Mouse (Mus musculus): Measurements from ENCODE around the gene Rhbdd1.

Rhbdd1 gene

GRCm38 (mm10) chr1:82362165-82362564, 45.9 kb downstream of the Rhbdd1 start:
- DNase-seq (ENCODE audit: low read depth, low spot score) = no peak

- no peak for DNase-seq (ENCODE audit: low read depth, low spot score)
Observed at GRCm38 (mm10) chr1:82364047-82364446, 47.8 kb downstream of the Rhbdd1 start.

- DNase-seq (ENCODE audit: low read depth, low spot score) = no peak
Observed at GRCm38 (mm10) chr1:82364468-82364867, 48.2 kb downstream of the Rhbdd1 start.

DNA sequence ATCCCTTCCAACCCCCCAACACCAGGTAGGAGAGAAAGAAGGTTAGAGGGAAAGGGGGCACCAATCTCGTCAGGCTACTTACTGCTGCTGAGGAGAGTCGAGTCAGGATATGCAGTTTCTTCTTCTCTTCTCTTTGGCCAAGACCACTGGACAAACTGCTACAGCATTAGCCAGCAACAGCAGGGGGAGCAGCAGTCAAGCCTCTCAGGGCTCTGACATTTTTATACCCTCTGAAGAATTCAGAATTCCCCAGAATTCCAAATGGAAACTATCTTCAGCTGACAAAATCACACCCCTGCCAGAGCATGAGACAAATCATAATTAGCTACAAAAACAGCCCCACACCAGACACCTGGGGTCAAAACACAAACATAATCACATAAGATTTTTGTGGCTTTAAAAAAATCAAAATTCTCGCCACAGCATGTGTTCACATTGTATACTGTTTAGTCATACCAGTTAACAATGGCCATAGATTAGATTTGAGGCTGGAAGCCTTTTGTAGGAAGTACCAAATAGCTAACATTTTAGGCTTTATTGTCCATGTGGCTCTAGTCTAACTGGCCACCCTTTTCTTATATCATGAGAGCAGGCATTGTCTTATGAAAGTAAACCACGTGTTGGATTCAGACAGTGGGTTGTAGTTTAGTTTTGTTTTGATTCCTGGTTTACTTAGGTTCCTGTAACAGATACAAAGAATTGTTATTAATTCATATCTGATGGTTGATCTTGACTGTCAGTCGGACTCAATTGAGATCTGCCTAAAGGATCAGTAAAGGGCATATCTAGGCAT, 55.6 kb downstream of the Rhbdd1 start:
- DNase-seq (ENCODE audit: low read depth, low spot score) = no peak

- DNase-seq (ENCODE audit: low read depth, low spot score) = no peak
Observed at GRCm38 (mm10) chr1:82373924-82374323, 57.7 kb downstream of the Rhbdd1 start.

DNA sequence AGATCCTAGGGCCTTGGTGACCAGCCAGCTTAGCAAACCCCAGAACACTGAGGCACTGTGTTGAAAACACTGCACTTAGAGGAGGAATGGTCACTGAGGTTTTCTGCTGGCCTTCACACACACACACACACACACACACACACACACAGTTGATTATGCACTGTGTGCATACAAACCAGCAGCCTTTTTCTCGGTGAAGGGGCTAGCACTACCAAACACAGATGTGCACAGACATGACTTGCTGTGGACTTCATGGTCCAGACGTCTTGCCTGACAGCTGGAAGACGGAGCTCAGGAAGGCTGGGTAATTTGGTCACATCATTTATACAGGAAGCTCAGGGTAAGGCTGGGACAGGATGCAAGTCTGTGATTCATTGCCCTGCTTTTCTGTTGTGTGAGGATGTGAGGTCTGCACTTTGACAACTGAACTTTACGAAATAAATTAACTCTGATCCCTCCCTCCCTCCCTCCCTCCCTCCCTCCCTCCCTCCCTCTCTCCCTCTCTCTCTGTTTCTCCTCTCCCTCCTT, 58.6 kb downstream of the Rhbdd1 start:
- DNase-seq (ENCODE audit: low read depth, low spot score) = peak; percentile 66

DNA sequence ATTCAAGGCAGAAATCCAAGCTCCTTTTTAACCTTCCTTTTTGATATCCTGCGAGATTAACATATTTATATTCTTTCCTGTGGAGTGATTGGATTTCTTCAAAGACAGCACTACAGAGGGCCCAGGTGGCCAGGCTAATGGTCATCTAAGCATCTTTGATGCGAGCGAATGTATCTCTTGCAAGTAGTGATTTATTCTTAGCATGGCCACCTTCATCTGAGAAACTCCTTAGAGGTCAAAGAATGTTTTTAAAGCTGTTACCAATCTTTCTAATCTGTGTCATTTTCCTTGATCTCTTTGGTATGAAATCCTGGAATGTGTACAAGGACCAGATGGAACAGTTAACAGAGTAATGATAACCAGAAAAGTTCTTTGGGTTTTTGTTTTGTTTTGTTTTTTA, 59.2 kb downstream of the Rhbdd1 start:
- peak; percentile 58 for DNase-seq (ENCODE audit: low read depth, low spot score)

DNA sequence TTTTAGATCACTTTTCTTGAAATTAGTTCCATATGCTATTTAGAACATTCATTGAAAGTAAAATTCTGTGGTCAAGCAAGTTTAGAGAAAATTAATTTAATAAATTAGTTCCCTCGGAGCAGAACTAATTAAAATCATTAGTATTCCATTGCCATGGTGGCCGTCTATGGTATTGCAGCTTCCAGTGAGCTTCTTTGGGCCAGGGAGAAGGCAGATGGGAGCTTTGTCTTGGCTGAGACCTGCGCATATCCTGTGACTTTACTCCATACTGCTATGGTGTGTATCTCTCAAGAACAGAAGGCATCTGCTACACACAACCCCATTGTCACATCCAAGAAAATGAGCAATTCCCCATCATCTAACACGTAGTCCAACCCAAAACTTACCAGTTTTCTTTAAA, 65.7 kb downstream of the Rhbdd1 start:
- no peak for DNase-seq (ENCODE audit: low read depth, low spot score)

DNA sequence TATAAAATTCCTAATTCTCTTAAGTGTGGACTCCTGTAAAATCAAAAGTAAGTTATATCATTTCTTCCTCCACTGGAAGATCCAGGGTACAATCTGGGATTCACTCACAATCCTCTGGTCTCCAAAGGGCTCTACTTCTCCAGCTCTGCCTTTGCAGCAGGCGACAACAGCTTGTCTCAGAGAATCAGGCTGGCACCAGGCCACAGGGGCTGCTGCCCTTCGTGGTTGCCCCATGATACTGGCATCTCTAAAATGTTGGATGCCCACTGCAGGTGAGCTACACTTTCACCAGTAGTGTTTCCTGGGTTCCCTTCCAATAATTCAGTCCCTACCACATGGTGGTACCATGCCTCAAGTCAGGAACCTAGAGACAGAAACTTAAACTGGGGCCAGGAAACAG, 67.9 kb downstream of the Rhbdd1 start:
- no peak for DNase-seq (ENCODE audit: low read depth, low spot score)

DNA sequence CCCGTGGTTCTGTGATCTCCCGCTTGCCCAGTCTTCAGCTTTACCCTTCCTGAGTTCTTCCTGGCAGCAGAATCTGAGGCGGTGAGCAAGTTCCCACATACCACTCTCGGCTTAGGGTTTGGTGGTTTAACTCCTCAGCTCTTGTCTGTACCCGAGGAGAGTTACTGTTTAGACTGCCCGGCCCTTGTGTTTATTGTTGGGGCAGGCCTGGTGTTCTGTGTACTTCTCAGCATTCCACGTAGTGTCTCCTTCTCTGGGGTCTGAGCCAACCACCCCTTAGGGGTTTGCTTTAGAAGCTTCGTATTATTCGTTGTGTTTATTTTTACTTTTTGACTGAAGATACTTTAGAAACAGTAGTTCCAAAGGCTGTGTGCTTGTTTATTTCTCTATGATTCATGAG, 68.8 kb downstream of the Rhbdd1 start:
- DNase-seq (ENCODE audit: low read depth, low spot score) = no peak

- DNase-seq (ENCODE audit: low read depth, low spot score) = no peak
Observed at GRCm38 (mm10) chr1:82385827-82386230, 69.6 kb downstream of the Rhbdd1 start.

DNA sequence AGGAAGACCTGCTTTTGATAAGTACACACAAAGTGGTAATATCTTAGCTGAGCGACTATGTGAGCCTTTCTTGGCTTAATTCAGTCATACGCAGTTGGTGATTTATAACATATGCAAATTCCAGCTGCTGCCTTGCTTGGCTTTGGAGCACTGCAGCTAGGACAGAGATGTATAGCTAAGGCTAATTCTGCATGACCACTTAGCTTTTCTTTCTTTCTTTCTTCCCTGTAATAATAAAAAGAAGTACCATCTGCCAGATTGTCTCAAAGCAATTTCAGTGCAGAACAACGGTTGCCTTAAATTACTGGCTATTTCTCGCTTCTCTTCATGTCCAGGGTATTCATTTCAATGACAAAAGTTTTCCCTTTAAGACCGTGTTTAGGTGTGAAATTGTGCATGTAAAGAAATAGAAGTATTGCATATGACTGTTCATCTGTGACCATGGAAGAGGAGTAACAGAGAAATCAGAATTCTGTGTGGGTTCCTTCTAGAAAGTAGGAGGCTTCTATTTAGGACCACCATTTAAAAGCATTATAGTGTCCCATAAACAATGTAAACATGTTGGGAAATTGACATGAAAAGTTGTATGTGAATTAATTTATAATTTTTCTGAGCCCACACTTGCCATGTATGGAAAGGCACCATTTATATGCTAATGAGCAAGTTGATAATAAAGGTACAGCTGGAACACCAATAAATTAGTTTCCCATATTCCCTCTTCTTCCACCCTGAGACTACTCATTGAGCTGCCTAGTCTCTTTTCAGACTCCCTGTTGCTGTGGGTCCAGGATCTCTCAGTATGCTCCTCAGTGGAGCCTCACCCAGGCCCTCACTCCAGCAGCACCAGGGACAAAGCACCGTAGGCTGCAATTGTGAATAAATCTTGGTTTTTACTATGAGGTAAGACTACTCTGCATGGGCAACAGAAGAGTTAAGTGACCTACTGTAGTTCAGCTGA, 70.8 kb downstream of the Rhbdd1 start:
- peak; percentile 60 for DNase-seq (ENCODE audit: low read depth, low spot score)

- DNase-seq (ENCODE audit: low read depth, low spot score) = no peak
Observed at GRCm38 (mm10) chr1:82389371-82389770, 73.1 kb downstream of the Rhbdd1 start.

DNA sequence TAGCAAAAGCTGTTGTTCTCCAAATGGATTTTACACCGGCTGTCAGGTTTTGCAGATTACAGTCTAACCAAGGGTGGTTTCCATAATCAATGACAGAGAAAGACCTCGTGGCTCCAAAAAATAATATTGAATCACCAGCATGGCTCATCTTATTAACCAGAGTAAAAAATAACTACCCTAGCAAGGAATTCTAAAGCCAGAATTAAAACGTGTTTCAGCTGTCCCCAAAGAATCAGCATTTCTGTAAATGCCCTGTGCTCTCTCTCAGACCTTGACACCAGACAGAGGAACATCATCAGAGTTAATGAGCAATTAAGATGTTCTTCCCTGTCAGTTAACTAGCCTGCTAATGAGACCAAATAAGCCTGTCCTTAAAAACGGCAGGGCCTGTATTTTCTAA, 79.1 kb downstream of the Rhbdd1 start:
- no peak for DNase-seq (ENCODE audit: low read depth, low spot score)

- no peak for DNase-seq (ENCODE audit: low read depth, low spot score)
Observed at GRCm38 (mm10) chr1:82407786-82408185, 91.5 kb downstream of the Rhbdd1 start.

DNA sequence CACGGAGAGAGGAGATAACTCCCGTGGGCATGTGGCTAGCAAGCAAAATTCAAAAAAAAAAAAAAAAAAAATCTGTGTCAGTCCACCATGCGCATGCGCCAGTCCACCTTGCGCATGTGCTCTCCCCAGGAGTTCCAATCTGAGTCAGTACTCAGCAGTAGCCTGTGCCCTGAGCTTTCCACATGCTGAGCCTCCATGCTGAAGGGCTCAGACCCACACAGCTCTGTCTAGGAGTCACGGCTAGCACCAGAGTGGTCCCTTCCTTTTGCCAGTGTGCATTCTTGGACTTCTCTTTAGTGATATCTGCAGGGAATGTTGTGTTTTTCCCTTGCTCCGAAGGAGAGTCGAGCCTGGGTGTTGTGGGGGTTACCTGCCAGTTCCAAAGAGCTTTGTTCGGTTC, 93.0 kb downstream of the Rhbdd1 start:
- DNase-seq (ENCODE audit: low read depth, low spot score) = no peak

DNA sequence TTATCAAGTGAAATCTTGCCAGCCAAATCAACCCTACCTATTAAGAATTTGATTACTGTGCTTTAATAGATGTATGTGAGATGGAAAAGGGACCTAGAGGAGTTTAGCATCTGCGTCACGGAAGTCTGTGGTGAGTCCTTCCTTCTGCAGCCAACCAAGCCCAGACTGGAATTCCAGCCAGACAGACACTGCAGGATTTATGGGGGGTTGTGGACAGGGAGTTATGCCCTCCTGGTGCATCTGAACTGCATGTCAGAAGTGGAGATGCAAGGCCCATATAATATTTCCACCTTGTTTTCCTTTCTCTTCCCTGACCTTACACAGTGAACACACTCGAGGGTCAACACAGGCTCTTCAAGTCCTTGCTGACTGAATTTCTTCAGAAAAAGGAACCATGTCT, 94.3 kb downstream of the Rhbdd1 start:
- DNase-seq (ENCODE audit: low read depth, low spot score) = peak; percentile 62

DNA sequence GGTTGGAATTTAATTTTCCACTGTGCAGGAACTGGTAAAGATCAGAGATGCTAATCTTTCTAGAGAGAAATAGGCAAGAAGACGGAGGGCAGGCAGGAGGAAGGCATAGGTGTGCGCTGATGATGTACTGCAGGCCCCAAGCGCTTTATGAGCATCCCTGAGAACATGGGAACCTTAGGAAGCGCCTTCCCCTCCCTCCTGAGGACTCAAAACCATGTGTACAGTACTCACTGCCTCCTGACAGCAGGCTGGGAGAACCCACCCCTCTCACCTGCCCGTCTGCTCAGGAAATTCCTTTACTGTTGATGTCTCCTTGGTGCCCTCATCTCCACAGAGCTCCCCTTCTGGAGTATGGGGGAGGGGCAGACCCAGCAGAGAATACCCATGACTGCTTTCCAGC, 95.3 kb downstream of the Rhbdd1 start:
- no peak for DNase-seq (ENCODE audit: low read depth, low spot score)

DNA sequence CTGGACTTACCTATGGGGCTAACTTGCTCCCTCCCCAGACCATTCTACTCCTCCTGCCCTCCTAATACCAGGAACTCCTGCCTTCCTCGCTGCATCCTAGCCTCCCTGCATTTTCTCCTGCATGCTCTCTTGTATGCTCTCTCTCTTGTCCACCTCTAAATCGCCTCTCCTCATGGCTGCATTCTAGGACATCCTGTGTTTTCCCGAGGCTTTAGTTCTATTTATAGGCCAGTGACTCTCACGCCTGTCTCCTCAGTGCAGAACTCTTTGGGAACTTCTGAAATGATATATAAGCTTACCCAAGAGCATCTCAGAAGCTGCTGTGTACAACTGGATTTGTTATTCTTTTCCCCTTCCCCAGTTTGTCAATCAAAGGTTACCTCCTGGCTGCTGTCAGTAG, 95.8 kb downstream of the Rhbdd1 start:
- no peak for DNase-seq (ENCODE audit: low read depth, low spot score)

DNA sequence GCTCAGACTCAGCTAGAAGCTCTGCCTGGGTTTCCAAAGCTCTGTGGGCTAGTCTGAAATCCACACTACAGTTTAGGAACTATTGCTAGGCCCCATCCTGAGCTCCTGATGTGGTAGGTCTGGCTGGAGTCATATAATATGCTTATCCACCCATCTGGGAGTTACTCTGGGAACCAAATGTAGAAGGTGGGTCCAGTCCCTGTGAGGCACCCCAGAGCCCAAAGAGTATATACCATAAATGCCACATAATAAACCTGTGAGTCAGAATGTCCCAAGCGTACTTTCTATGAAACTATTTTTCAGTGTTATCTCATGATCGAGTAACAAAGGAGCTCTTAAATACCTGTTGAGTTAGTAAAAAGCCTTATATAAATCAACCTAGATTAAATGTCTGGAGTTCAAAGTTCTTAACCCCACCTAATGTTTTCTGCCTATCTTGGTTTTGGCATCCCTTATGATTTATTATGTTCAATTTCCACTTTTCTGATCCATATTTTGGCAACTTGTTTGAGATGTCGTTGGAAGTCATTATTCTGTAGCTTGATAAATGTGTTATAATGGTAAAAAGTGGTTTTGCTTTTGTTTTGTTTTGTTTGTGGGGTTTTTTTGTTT, 98.3 kb downstream of the Rhbdd1 start:
- DNase-seq (ENCODE audit: low read depth, low spot score) = no peak

GRCm38 (mm10) chr1:82415641-82416040, 99.4 kb downstream of the Rhbdd1 start:
- no peak for DNase-seq (ENCODE audit: low read depth, low spot score)

DNA sequence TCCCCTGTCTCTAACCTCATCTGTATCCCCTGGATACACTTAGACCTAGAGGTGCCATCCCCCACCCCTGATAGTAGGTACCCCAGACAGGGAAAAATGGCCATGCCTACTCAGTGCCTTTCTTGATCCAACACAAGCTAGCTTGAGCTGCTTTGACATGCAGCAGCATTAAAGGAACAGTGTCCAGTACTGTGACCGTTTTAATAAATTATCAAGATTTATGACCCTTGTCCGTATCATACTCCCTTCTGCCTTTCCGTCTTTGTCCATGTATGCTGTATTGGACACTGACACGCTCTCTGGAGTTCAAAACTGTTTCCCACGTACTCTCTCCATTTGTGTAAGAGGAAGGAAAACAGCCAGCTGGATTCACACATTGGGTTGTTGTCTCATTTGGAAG, 111.5 kb downstream of the Rhbdd1 start:
- no peak for DNase-seq (ENCODE audit: low read depth, low spot score)
